Mouse (Mus musculus) cerebellum, adult 2 months (tissue): ENCODE measurements at regions not wholly inside any gene's neighbourhood (a gene's known extent, or its start where the extent isn't known, plus 50 kb on each side); places are given as distances from the start of the nearest gene placed in this dataset.

Source experiments
- CTCF ChIP-seq: fragments of 200-500 bp; IDR thresholded peaks from 2 replicates; pipeline ENCODE4 v1.5.1; 2011; ENCODE audit warnings: low read depth, mild to moderate bottlenecking, control low read depth, low read length, moderate library complexity, borderline replicate concordance; ENCODE audit not compliant: insufficient read depth
- POLR2A ChIP-seq: fragments of 200-500 bp; IDR thresholded peaks from 2 replicates; pipeline ENCODE4 v1.6.1; 2011; ENCODE audit warnings: low read length, control low read depth, borderline replicate concordance; ENCODE audit not compliant: insufficient read depth

GRCm38 (mm10) chr3:37886705-37887454, 162.6 kb upstream of the Gm5148 start:
- TF ChIP-seq CTCF: no peak
- no peak for TF ChIP-seq POLR2A
